Mouse (Mus musculus): ENCODE measurements at regions not wholly inside any gene's neighbourhood (a gene's known extent, or its start where the extent isn't known, plus 50 kb on each side); places are given as distances from the start of the nearest gene placed in this dataset.
A peak's percentile ranks its signal among the peaks of the same experiment; 100 is the strongest.

GRCm38 (mm10) chr10:118569424-118569823 lies 128.6 kb downstream of the Ifng start:
- 0 out of 2 replicates have a peak, but pooled peaks cover 3% of the 10 kb centered on the region for H3K27me3 ChIP-seq
- H3K27ac ChIP-seq = no peak overlapping the region
- peaks cover 5% of the 10 kb centered on the region for H3K4me1 ChIP-seq (replicated peaks)
- no peak overlapping the region for H3K4me2 ChIP-seq
- H3K36me3 ChIP-seq = no peaks in the 10 kb centered on the region
- no peak overlapping the region for H3K9ac ChIP-seq (replicated peaks)
- no peak overlapping the region for H3K4me3 ChIP-seq (replicated peaks)
- 43% methylated on average over 8 of the region's 8 CpGs for WGBS
- no peaks in the 10 kb centered on the region for H3K9me3 ChIP-seq
- no peak for ATAC-seq (ENCODE audit: insufficient number of reproducible peaks, insufficient read depth, low FRiP score, low TSS enrichment, low read depth)

GRCm38 (mm10) chr10:118573247-118573646 lies 132.4 kb downstream of the Ifng start:
- Histone ChIP-seq H3K4me1 (replicated peaks) (no peaks in the 10 kb centered on the region), H3K9ac (replicated peaks) (no peak overlapping the region), H3K4me2 (no peak overlapping the region), H3K4me3 (replicated peaks) (no peak overlapping the region), H3K36me3 (no peaks in the 10 kb centered on the region), H3K27me3 (0 out of 2 replicates have a peak, but pooled peaks cover 3% of the 10 kb centered on the region), H3K9me3 (no peaks in the 10 kb centered on the region), H3K27ac (no peak overlapping the region)
- no peak for ATAC-seq (ENCODE audit: insufficient number of reproducible peaks, insufficient read depth, low FRiP score, low TSS enrichment, low read depth)
- WGBS = 84% methylated on average over 3 of the region's 3 CpGs

- WGBS = 80% methylated on average over 7 of the region's 7 CpGs
- ATAC-seq (ENCODE audit: insufficient number of reproducible peaks, insufficient read depth, low FRiP score, low TSS enrichment, low read depth) = no peak
- H3K9ac ChIP-seq (replicated peaks) = no peak overlapping the region
- H3K9me3 ChIP-seq = 0 out of 2 replicates have a peak, but pooled peaks cover 3% of the 10 kb centered on the region
- no peak overlapping the region for H3K4me2 ChIP-seq
- H3K27ac ChIP-seq = no peak overlapping the region
- no peak overlapping the region for H3K4me3 ChIP-seq (replicated peaks)
- no peaks in the 10 kb centered on the region for H3K4me1 ChIP-seq (replicated peaks)
- H3K36me3 ChIP-seq = no peaks in the 10 kb centered on the region
- H3K27me3 ChIP-seq = no peaks in the 10 kb centered on the region
Measured at GRCm38 (mm10) chr10:118575570-118575969, 134.7 kb downstream of the Ifng start.

DNA sequence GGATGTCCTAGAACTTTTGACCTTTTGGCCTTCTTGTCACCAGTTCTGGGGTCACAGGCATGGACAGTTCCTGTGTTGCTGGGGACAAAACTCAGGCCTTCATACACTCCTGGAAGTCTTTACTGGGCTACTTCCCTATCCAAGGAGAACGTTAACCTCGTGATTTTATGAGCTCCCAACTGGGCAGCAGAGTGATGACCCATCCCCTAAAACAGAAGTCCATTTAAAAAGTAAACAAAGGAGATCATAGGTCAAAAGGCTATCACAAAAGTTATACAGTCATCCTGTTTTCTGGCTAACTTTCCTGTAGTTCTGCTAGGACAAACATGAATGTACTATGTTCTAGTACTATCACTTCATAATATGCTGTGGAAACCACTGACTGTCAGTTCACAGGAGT lies 140.5 kb downstream of the Ifng start:
- Histone ChIP-seq H3K4me1 (replicated peaks) (no peaks in the 10 kb centered on the region), H3K9me3 (0 out of 2 replicates have a peak, but pooled peaks cover 3% of the 10 kb centered on the region), H3K9ac (replicated peaks) (no peak overlapping the region), H3K27me3 (no peaks in the 10 kb centered on the region), H3K36me3 (no peaks in the 10 kb centered on the region), H3K4me2 (no peak overlapping the region), H3K4me3 (replicated peaks) (no peak overlapping the region), H3K27ac (no peak overlapping the region)
- 32% methylated on average over 2 of the region's 2 CpGs for WGBS
- ATAC-seq (ENCODE audit: insufficient number of reproducible peaks, insufficient read depth, low FRiP score, low TSS enrichment, low read depth) = no peak

DNA sequence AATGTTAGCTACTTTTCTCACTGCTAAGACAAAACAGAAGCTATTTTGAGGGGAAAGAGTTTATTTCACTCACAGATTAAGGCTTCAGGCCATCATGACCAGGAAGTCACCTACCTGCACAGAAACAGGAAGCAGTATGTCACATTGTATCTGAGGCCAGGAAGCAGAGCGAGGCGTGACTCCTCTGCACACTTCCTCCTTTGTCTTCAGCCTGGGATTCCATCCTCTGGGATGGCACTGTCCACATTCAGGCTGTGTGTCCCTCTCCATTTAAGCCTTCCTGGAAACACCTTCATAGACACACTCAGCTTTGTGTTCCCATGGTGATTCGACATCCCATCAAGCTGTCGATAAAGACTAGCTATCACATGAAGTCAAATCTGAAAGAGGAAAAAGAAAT lies 145.0 kb downstream of the Ifng start:
- Histone ChIP-seq H3K9ac (replicated peaks) (no peak overlapping the region), H3K4me1 (replicated peaks) (no peaks in the 10 kb centered on the region)
- 89% methylated on average over 4 of the region's 4 CpGs for WGBS

DNA sequence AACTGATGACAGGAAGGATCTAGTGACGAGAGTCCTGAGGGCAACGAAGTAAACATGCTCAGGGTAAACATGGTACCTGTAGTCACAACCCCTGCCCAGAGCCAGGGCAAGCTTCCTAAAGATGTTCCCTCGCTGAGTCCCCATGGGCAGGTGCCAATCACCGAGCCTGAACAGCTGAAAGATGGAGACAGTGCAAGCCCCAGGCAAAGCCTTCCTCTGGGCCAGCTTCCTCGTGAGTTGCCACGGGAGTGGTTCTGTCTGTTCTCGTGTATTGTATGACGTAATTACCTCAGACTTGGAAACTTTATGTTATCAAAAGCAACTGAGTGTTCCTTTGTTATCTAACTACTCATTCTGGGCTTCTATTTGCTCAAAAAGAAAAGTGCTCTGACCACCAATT lies 147.4 kb downstream of the Ifng start:
- Histone ChIP-seq H3K9ac (replicated peaks) (no peak overlapping the region), H3K27ac (no peak overlapping the region), H3K4me3 (replicated peaks) (no peak overlapping the region), H3K4me2 (no peak overlapping the region), H3K27me3 (no peaks in the 10 kb centered on the region), H3K4me1 (replicated peaks) (no peaks in the 10 kb centered on the region), H3K36me3 (no peaks in the 10 kb centered on the region), H3K9me3 (no peaks in the 10 kb centered on the region)
- WGBS = 68% methylated on average over 8 of the region's 8 CpGs
- ATAC-seq (ENCODE audit: insufficient number of reproducible peaks, insufficient read depth, low FRiP score, low TSS enrichment, low read depth) = no peak

More for the DNA sequence above, 145.0 kb downstream of the Ifng start:
- Histone ChIP-seq H3K36me3 (no peaks in the 10 kb centered on the region), H3K4me2 (no peak overlapping the region), H3K4me3 (replicated peaks) (no peak overlapping the region), H3K9me3 (no peaks in the 10 kb centered on the region), H3K27me3 (no peaks in the 10 kb centered on the region), H3K27ac (no peak overlapping the region)
- no peak for ATAC-seq (ENCODE audit: insufficient number of reproducible peaks, insufficient read depth, low FRiP score, low TSS enrichment, low read depth)

DNA sequence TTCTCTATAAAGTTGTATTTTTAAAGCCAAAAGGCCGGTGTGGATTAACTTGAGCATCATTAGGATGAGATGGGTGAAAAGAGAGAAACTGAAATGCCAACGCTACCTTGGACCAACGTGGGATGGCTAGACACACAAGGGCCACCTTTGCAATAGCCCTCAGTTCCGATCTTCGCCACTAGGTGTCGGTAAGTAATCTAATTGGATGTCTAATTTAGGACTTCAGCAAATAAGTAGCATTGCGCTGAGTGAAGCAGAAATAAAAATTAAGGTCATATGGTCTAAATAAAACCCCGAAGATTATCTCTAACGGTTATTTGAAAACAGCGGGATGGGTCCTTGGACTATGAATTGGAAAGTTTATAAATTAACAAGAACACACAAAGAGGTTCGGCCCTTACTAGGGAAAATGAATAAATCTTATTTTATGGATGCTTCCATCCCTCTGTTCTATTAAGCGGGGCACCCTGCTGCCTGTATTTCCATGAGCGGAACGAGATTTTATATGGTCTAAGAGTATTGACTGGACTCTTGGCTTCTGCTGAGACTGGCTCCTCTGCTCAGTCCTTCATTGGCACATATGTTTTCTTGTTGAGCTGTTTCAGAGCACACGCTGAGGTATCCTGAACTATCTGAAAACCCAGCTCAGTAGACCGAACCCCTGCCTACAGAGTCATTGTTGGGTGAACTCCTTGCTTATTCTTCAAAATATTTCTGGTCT lies 152.0 kb downstream of the Ifng start:
- no peaks in the 10 kb centered on the region for H3K4me1 ChIP-seq (replicated peaks)
- no peaks in the 10 kb centered on the region for H3K27me3 ChIP-seq
- no peak overlapping the region for H3K27ac ChIP-seq
- H3K4me3 ChIP-seq (replicated peaks) = no peak overlapping the region
- no peak for ATAC-seq (ENCODE audit: insufficient number of reproducible peaks, insufficient read depth, low FRiP score, low TSS enrichment, low read depth)
- H3K4me2 ChIP-seq = no peak overlapping the region; the same call in 1 of the 2 replicates
- H3K9ac ChIP-seq (replicated peaks) = no peak overlapping the region
- WGBS = 32% methylated on average over 16 of the region's 16 CpGs
- no peaks in the 10 kb centered on the region for H3K9me3 ChIP-seq
- H3K36me3 ChIP-seq = no peaks in the 10 kb centered on the region

DNA sequence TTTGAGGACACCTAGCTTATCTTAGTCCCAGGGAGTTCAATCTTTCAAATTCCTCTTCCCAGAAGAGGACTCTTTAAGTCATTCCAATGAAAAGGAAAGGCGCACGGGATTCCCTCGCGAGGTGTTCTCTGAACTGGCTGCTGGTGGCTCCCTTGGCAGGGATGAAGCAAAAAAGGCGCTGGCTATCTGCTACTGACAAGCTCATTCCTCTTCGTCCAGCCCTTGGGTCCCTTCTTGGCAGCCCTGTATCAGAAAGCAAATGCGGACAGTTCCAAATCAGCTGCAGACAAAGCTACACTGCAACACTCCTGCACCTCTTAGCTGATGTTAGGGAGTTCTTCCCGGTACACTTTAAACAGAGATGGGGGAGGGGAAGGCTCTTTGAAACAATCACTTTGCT lies 155.4 kb downstream of the Ifng start:
- Histone ChIP-seq H3K27me3 (no peaks in the 10 kb centered on the region), H3K9me3 (no peaks in the 10 kb centered on the region), H3K4me3 (replicated peaks) (no peak overlapping the region), H3K4me2 (no peak overlapping the region), H3K36me3 (no peaks in the 10 kb centered on the region), H3K4me1 (replicated peaks) (peaks cover 4% of the 10 kb centered on the region), H3K9ac (replicated peaks) (no peak overlapping the region), H3K27ac (no peak overlapping the region)
- no peak for ATAC-seq (ENCODE audit: insufficient number of reproducible peaks, insufficient read depth, low FRiP score, low TSS enrichment, low read depth)
- WGBS = 61% methylated on average over 8 of the region's 8 CpGs

DNA sequence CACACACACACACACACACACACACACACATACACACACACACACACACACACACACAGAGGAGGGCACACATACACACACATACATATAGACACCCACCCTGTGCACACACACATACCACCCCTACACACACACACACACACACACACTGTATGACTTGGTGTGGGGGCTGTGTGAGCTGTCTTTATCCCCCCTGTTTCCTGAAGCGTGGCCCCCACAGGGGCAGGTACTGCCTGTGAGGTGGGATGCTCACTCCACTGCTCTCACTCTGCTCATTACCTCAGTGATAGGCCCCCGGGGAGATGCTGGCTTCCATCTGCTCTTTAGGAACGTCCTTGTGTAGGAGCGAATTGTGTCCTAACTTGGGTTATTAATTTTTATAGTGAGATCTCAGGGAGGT lies 157.7 kb downstream of the Ifng start:
- 69% methylated on average over 4 of the region's 4 CpGs for WGBS

DNA sequence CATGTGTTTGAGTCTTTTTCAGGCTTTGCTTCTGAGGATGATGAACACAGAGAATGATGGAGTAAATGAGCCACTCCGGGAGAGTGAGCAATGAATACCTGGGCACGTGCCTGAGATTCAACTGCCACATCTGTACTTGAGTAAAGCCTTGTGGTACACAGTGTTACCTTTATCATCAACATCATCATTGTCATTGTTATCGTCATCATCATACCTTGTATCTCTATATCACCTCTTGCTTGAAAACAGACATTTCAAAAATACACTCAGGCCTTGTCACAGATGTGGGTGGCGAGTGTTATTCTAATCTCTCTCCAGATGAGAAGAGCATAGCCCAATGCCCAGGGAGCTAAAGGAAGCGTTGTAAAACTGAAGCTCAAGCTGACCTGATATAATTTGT lies 158.4 kb downstream of the Ifng start:
- 87% methylated on average over 5 of the region's 5 CpGs for WGBS
- H3K9me3 ChIP-seq = no peaks in the 10 kb centered on the region
- no peak for ATAC-seq (ENCODE audit: insufficient number of reproducible peaks, insufficient read depth, low FRiP score, low TSS enrichment, low read depth)

More for the DNA sequence above, 157.7 kb downstream of the Ifng start:
- Histone ChIP-seq H3K4me1 (replicated peaks) (peaks cover 4% of the 10 kb centered on the region), H3K27ac (no peak overlapping the region), H3K36me3 (no peaks in the 10 kb centered on the region), H3K9ac (replicated peaks) (no peak overlapping the region), H3K4me2 (no peak overlapping the region), H3K9me3 (no peaks in the 10 kb centered on the region), H3K27me3 (no peaks in the 10 kb centered on the region), H3K4me3 (replicated peaks) (no peak overlapping the region)
- ATAC-seq (ENCODE audit: insufficient number of reproducible peaks, insufficient read depth, low FRiP score, low TSS enrichment, low read depth) = peak; percentile 56; the same call in 1 of the 2 replicates

GRCm38 (mm10) chr10:118599610-118600009 lies 158.8 kb downstream of the Ifng start:
- Histone ChIP-seq H3K27ac (no peak overlapping the region), H3K4me2 (no peak overlapping the region), H3K4me1 (replicated peaks) (peaks cover 4% of the 10 kb centered on the region), H3K9ac (replicated peaks) (no peak overlapping the region), H3K4me3 (replicated peaks) (no peak overlapping the region), H3K36me3 (no peaks in the 10 kb centered on the region), H3K27me3 (no peaks in the 10 kb centered on the region), H3K9me3 (no peaks in the 10 kb centered on the region)
- WGBS = 87% methylated on average over 4 of the region's 4 CpGs
- no peak for ATAC-seq (ENCODE audit: insufficient number of reproducible peaks, insufficient read depth, low FRiP score, low TSS enrichment, low read depth)

More for the DNA sequence above, 158.4 kb downstream of the Ifng start:
- Histone ChIP-seq H3K36me3 (no peaks in the 10 kb centered on the region), H3K9ac (replicated peaks) (no peak overlapping the region), H3K4me2 (no peak overlapping the region), H3K4me1 (replicated peaks) (peaks cover 4% of the 10 kb centered on the region), H3K4me3 (replicated peaks) (no peak overlapping the region), H3K27me3 (no peaks in the 10 kb centered on the region), H3K27ac (no peak overlapping the region)

DNA sequence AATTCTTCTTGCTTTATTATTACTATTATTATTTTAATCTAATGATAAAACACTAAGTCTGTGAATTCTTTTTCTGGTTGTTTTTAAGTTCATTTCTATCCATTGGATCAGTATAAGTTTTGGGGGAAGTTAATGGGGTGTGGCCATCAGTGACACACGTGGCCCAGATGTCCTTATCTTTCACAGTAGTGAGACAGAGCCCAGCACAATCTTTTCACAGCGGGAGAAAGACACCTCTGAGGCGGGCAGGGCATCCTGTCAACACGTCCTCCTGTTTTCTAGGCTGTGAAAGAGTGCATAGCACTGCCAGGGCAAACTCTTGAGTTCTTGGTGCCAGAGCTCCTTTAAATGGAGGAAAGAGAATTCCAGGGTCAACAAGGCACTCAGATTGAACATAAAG lies 162.1 kb downstream of the Ifng start:
- Histone ChIP-seq H3K4me3 (replicated peaks) (no peak overlapping the region), H3K9ac (replicated peaks) (no peak overlapping the region), H3K36me3 (no peaks in the 10 kb centered on the region), H3K4me1 (replicated peaks) (peaks cover 4% of the 10 kb centered on the region), H3K4me2 (no peak overlapping the region), H3K9me3 (0 out of 2 replicates have a peak, but pooled peaks cover 3% of the 10 kb centered on the region), H3K27me3 (no peaks in the 10 kb centered on the region), H3K27ac (no peak overlapping the region)
- ATAC-seq (ENCODE audit: insufficient number of reproducible peaks, insufficient read depth, low FRiP score, low TSS enrichment, low read depth) = no peak
- WGBS = 70% methylated on average over 4 of the region's 4 CpGs

Data from limb, embryonic 12.5 days (tissue).